Mouse (Mus musculus) brain, embryonic 14.5 days (tissue): Measurements from ENCODE around the gene Fut8. TPM values are rescaled to one million over a fixed set of nuclear protein-coding genes. Genes with fewer than 3 reads are reported as not detected.

ENCODE experiments used
- DNase-seq: peaks from one replicate; pipeline ENCODE4 v3.0.0-alpha.2; 2011; ENCODE audit warnings: low read depth
- CTCF ChIP-seq: fragments of 200-500 bp; IDR thresholded peaks from 2 replicates; pipeline ENCODE4 v1.5.1; 2012; ENCODE audit warnings: inconsistent platforms, mild to moderate bottlenecking, moderate library complexity, borderline replicate concordance; ENCODE audit not compliant: insufficient read depth, insufficient read length; ENCODE audit errors: extremely low read depth
- POLR2A ChIP-seq: fragments of 200-500 bp; IDR thresholded peaks from 2 replicates; pipeline ENCODE4 v1.6.1; 2012; ENCODE audit warnings: mild to moderate bottlenecking, inconsistent platforms, borderline replicate concordance; ENCODE audit not compliant: poor library complexity, insufficient read depth, insufficient read length, severe bottlenecking; ENCODE audit errors: extremely low read depth
- polyA plus RNA-seq: library from polyadenylated mRNA; depleted of rRNA; stranded (reverse); fragments of >200 nt; gene quantifications from 2 replicates; pipeline ENCODE4 v1.2.3, GENCODE M21; 2012

Gene Fut8
- polyA plus RNA-seq, 1 experiment: 29.2 TPM

DNA sequence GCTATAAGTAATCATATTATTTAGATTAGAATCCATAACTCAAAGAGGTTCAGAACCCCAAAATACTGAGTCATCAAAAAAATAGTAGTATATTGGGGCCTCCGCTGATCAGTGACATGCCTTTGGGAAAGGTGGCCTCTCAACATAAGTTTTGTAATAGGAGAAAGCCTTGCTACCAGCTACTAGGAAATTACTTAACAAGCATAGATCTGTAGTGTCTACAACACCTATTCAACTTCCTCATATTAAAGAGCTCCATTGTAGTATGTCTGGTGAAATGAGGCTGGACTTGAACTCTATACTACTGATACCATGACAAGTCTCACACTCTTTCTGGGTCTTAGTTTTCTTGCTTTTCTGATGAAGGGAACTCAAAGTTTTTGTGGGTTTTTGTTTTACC is 243.2 kb downstream of the Fut8 start:
- TF ChIP-seq POLR2A (no peak), CTCF (no peak)
- no peak for DNase-seq

DNA sequence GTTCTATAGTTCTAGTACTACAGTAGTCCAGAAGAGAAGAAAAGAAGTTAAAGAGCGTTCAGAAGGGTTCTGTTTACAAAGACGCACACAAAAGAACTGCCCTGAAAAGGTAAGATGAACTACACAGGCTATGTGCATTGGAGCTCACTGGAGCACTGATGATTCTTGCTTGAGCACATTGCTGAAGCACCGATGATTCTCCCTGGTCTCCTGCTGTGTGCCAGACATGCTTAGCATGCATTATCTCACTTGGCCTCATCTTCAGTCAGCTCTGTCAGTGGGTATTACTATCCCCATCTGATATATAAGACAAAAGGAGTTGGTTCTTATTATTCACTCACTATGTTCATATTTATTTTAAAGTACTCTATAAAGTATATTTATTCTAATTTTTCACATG is 243.9 kb downstream of the Fut8 start:
- no peak for TF ChIP-seq CTCF
- TF ChIP-seq POLR2A: no peak
- DNase-seq: peak; percentile 49

DNA sequence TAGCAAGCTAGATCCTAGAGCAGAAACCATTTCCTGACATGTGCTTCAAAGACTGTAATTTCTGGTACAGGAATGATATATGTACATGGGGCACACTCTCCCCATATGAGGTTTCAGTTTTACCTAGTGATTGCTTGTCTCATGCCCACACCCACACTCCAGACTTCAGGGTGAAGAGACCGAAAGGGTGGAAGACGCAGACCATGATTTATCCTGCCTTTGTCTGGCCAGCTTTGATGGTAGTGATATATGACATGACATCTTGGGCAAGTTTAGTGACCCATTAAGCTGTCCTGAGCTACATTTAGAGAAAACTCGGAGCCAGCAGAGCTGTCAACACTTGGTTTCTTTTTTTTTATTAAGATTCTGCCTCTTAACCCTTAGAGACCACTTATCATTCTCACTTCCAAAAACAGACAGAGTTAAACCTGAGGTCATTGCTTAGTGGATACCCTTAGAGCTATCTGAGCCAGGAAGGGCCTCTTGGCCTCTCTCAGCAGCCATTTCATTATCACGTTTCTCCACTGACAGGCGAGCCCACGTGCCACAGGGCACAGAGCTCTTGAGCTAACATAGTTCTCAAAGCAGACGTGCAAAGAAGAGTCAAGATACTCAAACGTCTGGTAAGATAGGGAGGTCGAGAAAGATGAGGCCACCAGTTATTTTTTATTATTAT is 245.4 kb downstream of the Fut8 start:
- TF ChIP-seq CTCF: no peak
- DNase-seq: no peak

DNA sequence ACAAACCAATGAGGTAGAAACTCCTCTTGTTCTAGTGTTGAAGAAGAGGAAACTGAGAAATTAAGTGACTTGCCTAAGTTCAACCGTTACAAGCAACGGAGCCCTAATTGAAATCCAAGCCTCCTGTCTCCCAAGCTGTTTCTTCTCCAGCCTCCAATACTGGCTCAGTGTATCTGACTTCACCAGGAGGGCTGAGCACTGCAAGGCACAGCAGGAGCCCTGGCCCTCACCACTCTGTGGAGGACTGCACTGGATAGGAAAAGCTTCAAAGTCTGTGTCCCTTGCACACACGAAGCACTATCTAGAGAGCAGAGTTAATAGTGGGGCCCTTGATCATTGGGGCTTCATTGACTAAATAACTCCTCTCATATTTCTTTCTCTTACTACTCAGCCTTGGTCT is 246.8 kb downstream of the Fut8 start:
- TF ChIP-seq CTCF (no peak), POLR2A (no peak)
- no peak for DNase-seq

DNA sequence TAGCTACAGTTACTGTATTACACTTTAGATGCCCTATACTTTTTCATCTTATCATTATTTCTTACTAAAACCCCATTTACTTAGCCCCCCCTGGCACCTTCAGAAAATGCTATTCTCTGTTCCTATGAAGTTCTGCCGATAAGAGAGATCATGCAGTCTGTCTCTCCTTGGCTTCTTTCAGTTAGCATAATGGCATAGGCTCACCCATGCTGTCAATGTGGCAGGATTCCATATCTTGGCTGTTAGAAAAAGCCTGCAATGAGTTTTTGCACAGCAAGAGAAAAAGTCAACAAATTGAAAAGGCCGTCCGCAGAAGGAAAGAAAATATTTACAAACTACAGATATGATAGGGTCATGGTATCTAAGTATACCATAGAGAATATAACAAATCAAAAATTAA is 253.6 kb downstream of the Fut8 start:
- peak; percentile 58 for DNase-seq
- TF ChIP-seq POLR2A: no peak
- TF ChIP-seq CTCF: no peak

DNA sequence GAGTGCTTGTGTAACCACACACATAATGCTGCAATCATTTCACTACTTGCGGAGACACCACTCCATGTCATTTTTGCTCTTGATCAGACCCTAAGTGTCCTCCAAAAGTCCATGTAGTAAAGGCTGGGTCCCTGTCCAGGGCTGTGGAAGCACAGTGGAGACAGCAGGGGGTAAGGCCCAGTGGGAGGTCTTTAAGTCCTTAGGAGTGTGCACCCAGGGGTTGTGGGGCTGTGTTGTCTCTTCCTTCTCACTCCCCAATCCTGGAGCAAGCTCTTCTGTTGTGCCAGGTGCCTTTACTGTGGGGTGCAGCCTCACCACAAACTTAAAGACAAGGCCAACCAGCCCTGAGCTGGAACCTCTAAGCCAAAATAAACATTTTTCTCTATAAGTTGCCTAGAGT is 257.9 kb downstream of the Fut8 start:
- no peak for DNase-seq
- TF ChIP-seq CTCF (no peak), POLR2A (no peak)

DNA sequence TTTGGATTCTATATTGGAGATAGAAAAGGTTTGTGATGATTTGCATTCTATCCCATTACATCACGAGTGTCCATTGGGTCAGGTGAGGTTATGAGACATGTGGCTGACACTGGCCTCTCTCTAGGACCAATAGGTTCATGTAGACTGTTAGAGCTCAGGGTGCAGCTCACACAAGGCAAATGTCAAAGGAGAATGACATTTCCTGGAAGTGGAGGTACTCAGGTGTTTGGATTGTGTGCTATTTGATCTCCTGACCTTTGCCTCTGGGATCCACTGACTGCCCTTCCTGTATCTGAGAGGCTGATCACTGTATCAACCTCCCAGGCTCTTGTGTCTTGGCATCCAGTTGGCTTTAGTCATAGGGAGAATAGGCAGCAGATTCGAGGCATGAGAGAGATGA is 260.2 kb downstream of the Fut8 start:
- TF ChIP-seq CTCF: no peak
- TF ChIP-seq POLR2A: no peak
- DNase-seq: no peak

DNA sequence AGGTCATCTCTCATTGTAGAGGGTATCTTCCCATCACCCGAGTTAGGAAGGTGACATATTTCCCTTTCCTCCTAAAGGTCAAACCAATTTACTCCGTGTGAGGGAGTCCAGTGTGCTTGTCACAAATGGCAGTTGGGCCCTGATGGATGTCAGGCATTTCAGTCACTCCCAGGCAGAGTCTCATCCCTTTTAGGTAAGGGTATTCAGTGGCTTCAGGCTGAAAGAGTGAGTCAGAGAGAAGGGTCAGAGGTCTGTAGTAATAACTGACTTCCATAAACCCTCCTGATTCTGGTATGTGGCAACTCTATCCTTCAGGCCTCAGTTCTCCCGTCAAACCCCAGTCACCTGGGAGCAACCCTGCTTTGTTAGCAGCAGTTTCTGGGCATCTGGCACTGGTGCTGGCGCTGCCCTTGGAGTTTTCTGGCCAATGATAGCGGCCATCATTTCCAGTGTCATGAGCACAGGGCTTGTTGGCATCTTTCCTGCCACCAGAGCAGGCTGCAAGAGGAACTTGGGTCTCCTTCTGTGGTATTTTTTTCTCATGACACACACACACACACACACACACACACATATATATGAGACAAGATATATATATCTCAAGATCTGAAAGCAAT is 262.6 kb downstream of the Fut8 start:
- no peak for DNase-seq

DNA sequence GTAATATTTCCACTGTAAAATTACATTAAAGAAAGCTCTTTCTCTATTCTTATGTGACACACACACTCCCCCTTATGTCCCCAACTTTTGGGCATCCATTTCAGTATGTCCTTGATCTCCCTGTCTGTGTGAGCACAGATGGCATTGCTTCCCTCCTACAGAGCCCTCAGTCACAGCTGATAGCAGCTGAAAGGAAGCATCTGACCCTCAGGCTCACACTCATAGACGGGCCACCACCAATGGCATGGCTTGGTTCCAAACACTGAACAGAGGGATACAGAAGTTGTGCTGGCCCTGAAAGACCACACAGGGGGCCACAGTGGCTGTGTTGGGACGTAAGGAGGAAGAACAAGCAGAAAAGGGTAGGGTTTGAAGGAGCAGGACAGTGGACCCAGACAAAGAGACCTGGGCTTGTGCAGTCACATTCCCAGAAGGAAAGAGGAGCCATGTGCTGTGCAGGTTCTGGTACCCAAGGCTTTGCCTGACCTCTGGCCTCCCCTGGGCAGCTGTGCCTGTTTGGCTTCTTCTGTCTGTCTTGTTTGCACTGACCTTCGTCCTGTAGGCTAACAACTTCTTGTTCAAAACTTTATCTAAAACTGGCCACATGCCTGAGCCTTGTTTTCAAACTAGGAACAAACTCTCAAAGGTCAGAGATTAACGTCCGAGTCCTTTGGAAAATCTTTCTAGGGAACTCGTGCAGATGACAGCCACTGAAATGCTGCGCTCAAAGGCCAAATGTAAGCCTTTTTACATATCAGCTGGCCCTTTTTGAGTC is 263.7 kb downstream of the Fut8 start:
- DNase-seq: peak; percentile 26
- TF ChIP-seq CTCF: no peak

More for the DNA sequence above, 262.6 kb downstream of the Fut8 start:
- no peak for TF ChIP-seq CTCF
- no peak for TF ChIP-seq POLR2A

DNA sequence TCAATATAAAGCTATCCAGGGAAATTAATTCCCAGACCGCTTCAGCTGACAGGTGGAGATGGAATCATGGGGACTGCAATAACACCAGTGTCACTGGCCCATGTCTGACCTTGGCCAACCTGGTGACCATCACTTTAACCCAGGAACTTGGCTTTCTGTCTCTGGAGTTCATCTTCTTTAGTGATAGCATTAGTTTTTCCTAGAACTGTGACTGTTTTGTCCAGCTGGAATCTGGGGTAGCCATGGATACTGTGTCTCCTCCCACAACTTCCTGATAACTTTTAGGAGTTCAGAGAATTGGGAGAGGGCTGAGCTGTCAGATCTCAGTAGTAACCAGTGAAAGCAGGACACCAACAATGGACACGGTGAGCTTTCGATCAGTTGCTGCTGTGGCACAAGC is 264.3 kb downstream of the Fut8 start:
- DNase-seq: no peak
- TF ChIP-seq CTCF: no peak
- TF ChIP-seq POLR2A: no peak

DNA sequence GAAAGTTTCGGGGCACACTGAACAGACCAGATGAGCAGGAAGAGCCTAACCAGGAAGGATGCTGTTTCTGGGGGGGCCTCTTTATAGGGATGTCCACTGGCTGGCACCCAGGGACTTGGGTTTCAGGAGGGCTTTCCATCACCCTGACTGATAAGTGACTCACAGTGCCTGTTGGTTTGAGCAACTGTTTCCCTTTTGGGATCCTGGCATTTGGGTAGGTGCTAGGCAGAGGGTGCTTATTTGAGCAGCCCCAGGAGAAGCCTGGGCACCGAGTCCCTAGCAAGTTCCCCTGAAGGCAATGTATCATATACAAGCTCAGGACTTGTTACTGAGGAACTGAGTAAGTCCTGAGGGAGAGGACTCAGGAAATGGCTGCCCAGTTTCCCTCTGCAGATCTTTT is 267.5 kb downstream of the Fut8 start:
- TF ChIP-seq CTCF (no peak), POLR2A (no peak)
- no peak for DNase-seq

DNA sequence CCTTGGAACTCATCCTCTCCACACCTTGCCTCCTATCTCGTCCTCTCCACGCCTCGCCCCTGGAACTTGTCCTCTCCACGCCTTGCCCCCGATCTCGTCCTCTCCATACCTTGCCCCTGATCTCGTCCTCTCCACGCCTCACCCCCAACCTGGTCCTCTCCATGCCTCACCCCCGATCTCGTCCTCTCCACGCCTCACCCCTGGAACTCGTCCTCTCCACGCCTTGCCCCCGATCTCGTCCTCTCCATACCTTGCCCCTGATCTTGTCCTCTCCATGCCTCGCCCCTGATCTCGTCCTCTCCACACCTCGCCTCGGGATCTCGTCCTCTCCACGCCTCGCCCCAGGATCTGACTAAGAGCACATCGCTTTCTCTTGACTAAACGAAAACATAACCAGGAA is 269.8 kb downstream of the Fut8 start:
- TF ChIP-seq POLR2A: no peak
- TF ChIP-seq CTCF: no peak
- DNase-seq: no peak
